Mouse (Mus musculus) macrophage (primary cell): ENCODE measurements around the gene Gm10401. TPM values are rescaled to one million over a fixed set of nuclear protein-coding genes. Genes with fewer than 3 reads are reported as not detected.
"Not testable (repeated sequence)": the region's sequence is repeated elsewhere in the genome, so short reads cannot be mapped to it uniquely, and the experiment has no call there.

ENCODE experiments used
- H3K27ac ChIP-seq: fragments of 350-480 bp; formaldehyde crosslinking; 2 replicates; pipeline ENCODE4 v1.9.0; 2021
- H3K36me3 ChIP-seq: fragments of 350-480 bp; formaldehyde crosslinking; 2 replicates; pipeline ENCODE4 v1.9.0; 2021; ENCODE audit errors: inconsistent target
- H3K4me3 ChIP-seq: fragments of 350-480 bp; formaldehyde crosslinking; 2 replicates; pipeline ENCODE4 v1.9.0; 2021; ENCODE audit errors: inconsistent target
- H3K79me2 ChIP-seq: fragments of 350-480 bp; formaldehyde crosslinking; 2 replicates; pipeline ENCODE4 v1.9.0; 2021; ENCODE audit errors: inconsistent target
- WGBS: methylation state at CpG from one replicate; pipeline ENCODE4 v1.1.7; 2026; ENCODE audit warnings: inconsistent platforms; ENCODE audit not compliant: missing documents; 5-methylcytosine and 5-hydroxymethylcytosine counted together
- polyA plus RNA-seq: library from polyadenylated mRNA; stranded (reverse); fragments of 250-400 nt; gene quantifications from 3 replicates; pipeline ENCODE4 v1.2.4, GENCODE M21; 2018; ENCODE audit warnings: inconsistent platforms

The Gm10401 gene
- polyA plus RNA-seq, 1 experiment from 2014 or later: 1.4 TPM

- no peaks in the 10 kb centered on the region for H3K79me2 ChIP-seq
- 98% methylated on average over 6 of the region's 6 CpGs for WGBS
- no peak overlapping the region for H3K27ac ChIP-seq
- no peaks in the 10 kb centered on the region for H3K36me3 ChIP-seq
- H3K4me3 ChIP-seq: no peak overlapping the region
Observed at GRCm38 (mm10) chr5:115129328-115129727, 31.2 kb upstream of the Gm10401 start.

- Histone ChIP-seq H3K27ac (no peak overlapping the region), H3K36me3 (no peaks in the 10 kb centered on the region), H3K79me2 (no peaks in the 10 kb centered on the region), H3K4me3 (no peak overlapping the region)
- 95% methylated on average over 19 of the region's 22 CpGs for WGBS
Observed at GRCm38 (mm10) chr5:115127421-115128179, 29.5 kb upstream of the Gm10401 start.

- 84% methylated on average over 27 of the region's 28 CpGs for WGBS
- Histone ChIP-seq H3K27ac (no peak overlapping the region), H3K36me3 (no peaks in the 10 kb centered on the region), H3K4me3 (no peak overlapping the region), H3K79me2 (no peaks in the 10 kb centered on the region)
Observed at GRCm38 (mm10) chr5:115126578-115127312, 28.6 kb upstream of the Gm10401 start.

- H3K36me3 ChIP-seq: no peaks in the 10 kb centered on the region
- no peak overlapping the region for H3K4me3 ChIP-seq
- WGBS: 36% methylated on average over 24 of the region's 24 CpGs
- H3K27ac ChIP-seq: no peak overlapping the region
- H3K79me2 ChIP-seq: no peaks in the 10 kb centered on the region
Observed at GRCm38 (mm10) chr5:115125211-115125871, 27.2 kb upstream of the Gm10401 start.

GRCm38 (mm10) chr5:115124690-115125089 lies 26.6 kb upstream of the Gm10401 start:
- no peak overlapping the region for H3K4me3 ChIP-seq
- H3K36me3 ChIP-seq: no peaks in the 10 kb centered on the region
- H3K79me2 ChIP-seq: no peaks in the 10 kb centered on the region
- 96% methylated on average over 6 of the region's 6 CpGs for WGBS
- no peak overlapping the region for H3K27ac ChIP-seq

- whole genome bisulfite sequencing: 97% methylated on average over 5 of the region's 5 CpGs
- Histone ChIP-seq H3K79me2 (peaks cover 14% of the 10 kb centered on the region; the same call in 1 of the 2 replicates), H3K36me3 (no peaks in the 10 kb centered on the region; the same call in 1 of the 2 replicates), H3K4me3 (no peak overlapping the region), H3K27ac (no peak overlapping the region)
Observed at GRCm38 (mm10) chr5:115120978-115121377, 22.9 kb upstream of the Gm10401 start.

GRCm38 (mm10) chr5:115118961-115119570 lies 21.0 kb upstream of the Gm10401 start, which contains the start of gene Acads:
Gene Acads, minus strand, starts transcription at chr5:115119346.
- under 1% methylated on average over 39 of the region's 39 CpGs for WGBS
- no peak within 1 kb of the TSS for H3K27ac ChIP-seq

GRCm38 (mm10) chr5:115117467-115117866 lies 19.4 kb upstream of the Gm10401 start:
- Histone ChIP-seq H3K27ac (no peak overlapping the region), H3K36me3 (peaks cover 9% of the 10 kb centered on the region; the same call in 1 of the 2 replicates), H3K79me2 (peaks cover 14% of the 10 kb centered on the region; the same call in 1 of the 2 replicates), H3K4me3 (no peak overlapping the region)
- WGBS: 91% methylated on average over 13 of the region's 13 CpGs

More at GRCm38 (mm10) chr5:115118961-115119570, 21.0 kb upstream of the Gm10401 start, which contains the start of gene Acads:
- Histone ChIP-seq H3K36me3 (no peaks in the 10 kb centered on the region; the same call in 1 of the 2 replicates), H3K79me2 (peaks cover 14% of the 10 kb centered on the region; the same call in 1 of the 2 replicates), H3K4me3 (peak within 1 kb of the TSS; percentile 75)

- 94% methylated on average over 3 of the region's 3 CpGs for WGBS
- Histone ChIP-seq H3K36me3 (peaks cover 12% of the 10 kb centered on the region; the same call in 1 of the 2 replicates), H3K79me2 (peaks cover 14% of the 10 kb centered on the region; the same call in 1 of the 2 replicates), H3K27ac (no peak overlapping the region), H3K4me3 (no peak overlapping the region)
Observed at GRCm38 (mm10) chr5:115116426-115116825, 18.3 kb upstream of the Gm10401 start.

GRCm38 (mm10) chr5:115114501-115114900 lies 16.4 kb upstream of the Gm10401 start:
- WGBS: 96% methylated on average over 7 of the region's 8 CpGs
- H3K27ac ChIP-seq: no peak overlapping the region
- H3K4me3 ChIP-seq: no peak overlapping the region
- H3K36me3 ChIP-seq: peaks cover 12% of the 10 kb centered on the region; the same call in 1 of the 2 replicates
- peaks cover 14% of the 10 kb centered on the region; the same call in 1 of the 2 replicates for H3K79me2 ChIP-seq

- WGBS: 97% methylated on average over 12 of the region's 12 CpGs
- H3K4me3 ChIP-seq: no peak overlapping the region
- peaks cover 12% of the 10 kb centered on the region; the same call in 1 of the 2 replicates for H3K36me3 ChIP-seq
- H3K27ac ChIP-seq: no peak overlapping the region
- H3K79me2 ChIP-seq: peaks cover 8% of the 10 kb centered on the region; the same call in 1 of the 2 replicates
Observed at GRCm38 (mm10) chr5:115113244-115113643, 15.1 kb upstream of the Gm10401 start.

- Histone ChIP-seq H3K36me3 (peaks cover 12% of the 10 kb centered on the region; the same call in 1 of the 2 replicates), H3K4me3 (no peak overlapping the region), H3K27ac (no peak overlapping the region), H3K79me2 (no peaks in the 10 kb centered on the region)
- 93% methylated on average over 8 of the region's 8 CpGs for WGBS
Observed at GRCm38 (mm10) chr5:115111156-115111555, 13.1 kb upstream of the Gm10401 start.

GRCm38 (mm10) chr5:115103253-115103652 lies 5.2 kb upstream of the Gm10401 start:
- H3K4me3 ChIP-seq, H3K79me2 ChIP-seq, H3K27ac ChIP-seq: not testable (repeated sequence)
- H3K36me3 ChIP-seq: peaks cover 13% of the 10 kb centered on the region; the same call in 1 of the 2 replicates
- WGBS: 90% methylated on average over 18 of the region's 23 CpGs

- 84% methylated on average over 2 of the region's 2 CpGs for WGBS
- Histone ChIP-seq H3K4me3 (no peak overlapping the region), H3K27ac (no peak overlapping the region), H3K36me3 (peaks cover 24% of the 10 kb centered on the region), H3K79me2 (no peaks in the 10 kb centered on the region)
Observed at GRCm38 (mm10) chr5:115102231-115102630, 4.1 kb upstream of the Gm10401 start.
